Mouse (Mus musculus) heart, adult 11 months (tissue): ENCODE data around the gene Tmem202.

Experiments used
- DNase-seq: peaks from one replicate; pipeline ENCODE4 v3.0.0; 2022

The Tmem202 gene

DNA sequence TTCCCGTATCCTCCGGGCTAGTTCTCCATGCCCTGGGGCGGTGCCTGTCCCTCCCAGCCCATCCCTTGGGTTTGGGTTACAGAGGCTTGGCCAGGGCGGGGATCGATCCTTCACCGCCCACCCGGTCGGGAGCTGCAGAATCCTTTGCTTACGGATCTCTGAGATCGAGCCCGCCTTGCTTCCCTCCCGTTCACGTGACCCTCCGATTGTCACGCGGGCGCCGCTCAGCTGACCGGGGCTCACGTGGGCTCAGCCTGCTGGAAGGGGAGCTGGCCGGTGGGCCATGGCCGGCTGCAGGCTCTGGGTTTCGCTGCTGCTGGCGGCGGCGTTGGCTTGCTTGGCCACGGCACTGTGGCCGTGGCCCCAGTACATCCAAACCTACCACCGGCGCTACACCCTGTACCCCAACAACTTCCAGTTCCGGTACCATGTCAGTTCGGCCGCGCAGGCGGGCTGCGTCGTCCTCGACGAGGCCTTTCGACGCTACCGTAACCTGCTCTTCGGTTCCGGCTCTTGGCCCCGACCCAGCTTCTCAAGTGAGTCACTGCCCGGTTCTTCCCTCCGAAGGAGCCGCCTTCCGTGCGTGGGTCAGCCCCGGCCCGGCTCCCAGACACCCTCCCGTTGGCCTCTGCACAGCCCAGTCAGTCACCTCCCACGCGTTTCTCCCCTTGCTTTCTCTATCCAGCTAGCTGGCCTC is at the start of gene Tmem202, which contains the start of gene Hexa:
TSS of gene Tmem202 (minus strand) at position 407 of the 697 bp plus-strand sequence.
TSS of gene Hexa (plus strand) at position 100 of the 697 bp plus-strand sequence.
- DNase-seq = peak; percentile 99

DNA sequence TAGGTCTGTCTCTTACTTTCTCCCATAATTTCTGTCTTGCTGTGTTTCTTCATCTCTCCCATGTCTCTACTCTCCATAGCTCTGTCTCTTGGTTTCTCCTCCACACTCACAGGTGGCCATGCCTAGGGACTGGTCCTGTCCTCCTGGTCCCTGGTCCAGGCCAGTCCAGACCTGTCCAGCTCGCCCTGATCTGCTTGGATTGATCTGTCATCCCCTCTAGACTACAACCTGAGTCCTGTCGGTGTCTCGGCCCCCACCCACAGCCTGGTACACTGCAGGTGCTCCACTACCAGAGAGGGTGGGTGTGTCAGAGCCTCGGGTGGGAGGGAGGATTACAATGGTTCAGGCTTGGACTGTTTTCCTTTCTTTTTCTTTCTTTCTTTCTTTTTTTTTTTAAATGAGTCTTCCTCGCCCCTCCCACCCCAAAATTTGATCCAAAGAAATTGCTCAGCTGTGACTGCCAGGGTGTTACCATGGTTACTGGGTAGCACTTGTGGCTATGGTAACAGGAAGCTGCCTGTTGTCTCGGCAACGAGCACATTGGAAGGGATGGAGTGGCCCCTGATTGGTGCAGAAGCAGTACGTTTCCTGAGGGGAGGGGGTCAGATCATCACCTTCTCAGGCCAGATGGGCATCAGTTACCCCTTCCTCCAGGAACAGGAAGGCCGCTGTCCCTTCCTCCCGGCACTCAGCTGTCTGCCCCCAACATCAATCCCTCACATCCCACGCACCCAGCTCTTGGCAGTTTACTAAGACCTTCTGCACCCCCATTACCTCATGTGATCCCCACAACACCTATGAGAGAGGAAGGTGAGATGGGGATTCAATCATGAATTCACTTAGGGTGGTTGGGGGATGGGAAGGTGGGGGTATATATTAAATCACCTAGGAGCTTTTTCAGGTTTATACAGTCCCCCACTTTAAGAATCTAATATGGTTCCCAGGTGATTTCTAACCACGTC is 49.3 kb upstream of the Tmem202 start:
- DNase-seq = no peak

GRCm38 (mm10) chr9:59588252-59588651 is 48.6 kb upstream of the Tmem202 start:
- DNase-seq = no peak

DNA sequence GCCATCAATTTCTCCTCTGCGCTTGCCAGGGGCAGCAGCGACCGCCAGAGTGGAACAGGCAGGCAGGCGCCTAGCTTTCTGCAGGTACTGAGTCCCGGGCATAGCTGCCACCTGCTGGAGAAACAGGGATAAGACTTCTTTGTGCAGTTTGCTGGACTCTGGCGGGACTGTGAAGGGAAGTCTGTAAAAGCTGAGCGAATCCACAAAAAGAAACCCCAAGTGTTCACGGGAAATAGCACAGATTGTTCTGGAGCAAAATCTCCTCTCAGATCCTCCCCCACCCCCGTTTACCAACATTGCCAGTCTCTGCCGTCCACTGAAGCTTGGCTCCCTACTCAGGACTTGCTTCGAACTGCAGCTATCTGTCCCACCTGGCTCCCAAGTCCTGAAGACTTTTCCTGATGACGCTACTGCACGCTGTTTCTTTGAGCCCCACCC is 45.2 kb upstream of the Tmem202 start:
- DNase-seq = peak; percentile 95

DNA sequence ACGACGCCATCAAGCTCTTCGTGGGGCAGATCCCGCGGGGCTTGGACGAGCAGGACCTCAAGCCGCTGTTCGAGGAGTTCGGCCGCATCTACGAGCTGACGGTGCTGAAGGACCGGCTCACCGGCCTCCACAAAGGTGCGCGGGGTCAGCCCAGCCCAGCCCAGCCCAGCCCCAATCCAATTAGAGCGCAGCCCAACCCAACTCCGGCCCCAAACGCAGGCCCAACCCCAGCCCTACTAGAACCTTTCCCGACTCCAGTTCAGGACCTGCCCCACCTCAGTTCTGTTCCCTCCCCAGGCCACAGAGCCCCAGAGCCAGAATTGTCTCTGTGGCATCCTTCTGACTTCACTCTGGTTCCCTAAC is 38.8 kb upstream of the Tmem202 start:
- DNase-seq = no peak

GRCm38 (mm10) chr9:59577844-59578504 is 38.3 kb upstream of the Tmem202 start, which contains the start of gene Celf6:
Celf6 (plus strand) TSS chr9:59577917.
- DNase-seq = peak; percentile 98

DNA sequence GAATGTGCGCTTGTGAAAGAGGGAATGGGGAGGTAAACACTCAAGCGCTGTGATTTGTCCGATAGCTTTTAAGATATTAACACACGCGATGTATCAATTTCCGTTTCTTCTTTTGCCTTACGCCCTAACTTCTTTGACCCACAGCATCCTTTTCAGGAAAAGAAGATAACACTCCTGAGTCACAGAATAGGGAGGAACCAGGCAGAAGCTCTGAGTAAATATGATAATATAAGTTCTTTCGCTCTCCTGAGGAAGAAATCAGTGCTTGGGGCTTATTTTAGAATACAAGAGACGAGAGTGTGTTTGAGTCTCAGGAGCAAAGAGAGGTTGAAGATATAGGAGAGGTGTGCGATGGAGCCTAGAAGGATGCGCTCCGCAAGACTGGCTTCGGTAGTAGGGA is 37.8 kb upstream of the Tmem202 start:
- no peak for DNase-seq

DNA sequence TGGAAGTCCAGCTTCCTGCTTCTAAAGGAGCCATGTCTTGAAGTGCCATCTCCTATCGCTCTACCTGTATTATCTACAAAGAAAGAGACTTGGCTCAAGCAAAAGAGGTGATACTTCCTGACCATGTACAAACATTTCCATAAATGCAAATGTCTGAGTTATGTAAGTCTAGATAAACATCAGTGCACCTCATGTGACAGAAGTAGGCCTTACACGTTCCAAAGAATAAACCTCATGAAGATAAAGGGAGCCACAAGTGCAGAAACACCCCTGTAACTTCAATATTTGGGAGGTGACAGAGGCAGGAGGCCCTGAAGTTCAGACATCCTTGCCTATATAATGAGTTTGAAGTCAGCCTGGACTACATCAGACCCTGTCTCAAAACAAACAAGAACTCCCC is 32.2 kb upstream of the Tmem202 start:
- no peak for DNase-seq

- peak; percentile 95 for DNase-seq
Measured at GRCm38 (mm10) chr9:59567111-59567510, 27.5 kb upstream of the Tmem202 start.

- DNase-seq = peak; percentile 96
Measured at GRCm38 (mm10) chr9:59565600-59565999, 26.0 kb upstream of the Tmem202 start.

DNA sequence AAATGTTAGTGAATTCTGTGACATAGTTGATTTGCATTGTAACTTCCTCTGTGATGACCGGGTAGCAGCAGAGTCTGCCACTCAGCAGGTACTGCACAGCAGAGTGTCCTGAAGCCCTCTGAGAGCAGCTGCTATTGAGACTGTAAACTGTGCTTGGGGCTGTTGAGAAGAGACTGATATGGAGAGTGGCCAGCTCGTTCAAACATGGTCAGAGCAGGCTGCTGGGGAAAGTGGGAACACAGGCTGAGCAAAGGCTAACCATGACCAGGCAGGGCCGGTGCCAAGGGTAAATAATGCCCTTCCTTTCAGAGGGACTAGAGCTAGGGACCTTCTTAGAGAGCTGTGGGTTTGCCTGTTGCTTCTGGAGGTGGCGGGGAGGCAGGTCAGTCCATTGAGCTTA is 14.1 kb upstream of the Tmem202 start:
- no peak for DNase-seq

- no peak for DNase-seq
Measured at GRCm38 (mm10) chr9:59552610-59553009, 13.0 kb upstream of the Tmem202 start.

GRCm38 (mm10) chr9:59551620-59552031 is 12.0 kb upstream of the Tmem202 start:
- peak; percentile 93 for DNase-seq

GRCm38 (mm10) chr9:59551017-59551416 is 11.4 kb upstream of the Tmem202 start:
- no peak for DNase-seq

GRCm38 (mm10) chr9:59550077-59550476 is 10.4 kb upstream of the Tmem202 start:
- DNase-seq = no peak

DNA sequence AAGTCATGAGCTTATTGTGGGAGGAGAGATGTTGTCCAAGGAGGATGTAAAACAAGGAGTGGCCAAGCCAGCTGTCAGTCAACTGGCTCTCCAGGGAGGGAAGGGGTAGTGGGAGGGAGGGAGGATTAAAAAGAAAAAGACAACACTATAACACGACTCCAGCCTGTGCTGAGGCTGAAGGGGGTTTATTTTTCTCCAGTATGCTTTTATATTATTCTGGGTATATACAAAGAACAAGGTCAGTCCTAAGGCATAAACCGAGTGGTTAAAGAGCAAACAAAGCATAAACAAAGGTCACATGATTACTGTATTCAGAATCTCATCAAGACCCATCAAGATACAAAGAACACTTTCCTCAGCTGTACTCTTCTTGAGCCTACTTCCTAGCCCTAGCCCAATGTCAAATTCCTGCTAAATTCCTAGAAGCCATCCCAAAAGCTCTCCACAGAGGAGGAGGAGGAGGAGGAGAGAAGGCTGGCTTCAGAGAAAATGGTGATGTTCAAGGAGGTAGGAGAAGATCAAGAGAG is 9.4 kb upstream of the Tmem202 start:
- no peak for DNase-seq

DNA sequence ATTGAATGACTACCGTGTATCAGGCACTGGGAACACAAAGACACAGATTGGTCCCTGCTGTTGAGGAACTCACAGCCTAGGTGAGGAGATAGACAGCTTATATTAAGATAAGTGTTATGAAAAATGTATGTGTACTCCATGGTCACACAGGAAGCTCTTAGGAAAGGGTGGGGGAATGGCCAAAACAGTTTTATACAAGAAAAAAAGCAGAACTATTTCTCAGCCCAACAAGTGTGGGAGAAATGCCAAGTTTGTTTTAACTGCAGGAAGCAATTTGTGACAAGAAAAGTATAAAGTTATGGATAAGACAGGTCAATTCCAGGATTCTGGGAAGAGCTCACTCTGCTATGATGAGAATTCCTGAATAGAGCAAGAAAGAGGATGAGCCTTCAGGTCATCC is 8.2 kb upstream of the Tmem202 start:
- DNase-seq = no peak

DNA sequence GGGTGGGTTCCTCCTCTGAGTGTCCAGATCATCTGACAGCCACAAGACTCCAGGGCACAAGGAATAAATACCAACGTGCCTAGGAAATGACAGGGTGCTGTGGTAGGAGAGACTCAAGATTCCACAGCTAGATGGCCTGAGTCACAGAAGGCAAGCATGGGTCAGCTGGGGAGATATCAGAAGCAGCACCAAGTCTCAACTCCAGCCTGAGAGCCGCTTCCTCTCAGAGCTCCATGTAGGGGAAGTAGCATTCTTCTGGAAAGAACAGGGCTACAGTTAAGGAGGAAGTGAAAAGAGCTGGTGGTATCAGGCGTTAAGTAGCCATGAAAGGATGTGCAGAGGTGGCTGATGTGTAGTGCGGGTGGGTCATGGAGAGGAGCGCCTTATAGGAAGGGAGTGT is 5.1 kb upstream of the Tmem202 start:
- DNase-seq = peak; percentile 95

- no peak for DNase-seq
Measured at GRCm38 (mm10) chr9:59542766-59543324, 3.2 kb upstream of the Tmem202 start.

GRCm38 (mm10) chr9:59541617-59542016 is 2.0 kb upstream of the Tmem202 start:
- DNase-seq = no peak

DNA sequence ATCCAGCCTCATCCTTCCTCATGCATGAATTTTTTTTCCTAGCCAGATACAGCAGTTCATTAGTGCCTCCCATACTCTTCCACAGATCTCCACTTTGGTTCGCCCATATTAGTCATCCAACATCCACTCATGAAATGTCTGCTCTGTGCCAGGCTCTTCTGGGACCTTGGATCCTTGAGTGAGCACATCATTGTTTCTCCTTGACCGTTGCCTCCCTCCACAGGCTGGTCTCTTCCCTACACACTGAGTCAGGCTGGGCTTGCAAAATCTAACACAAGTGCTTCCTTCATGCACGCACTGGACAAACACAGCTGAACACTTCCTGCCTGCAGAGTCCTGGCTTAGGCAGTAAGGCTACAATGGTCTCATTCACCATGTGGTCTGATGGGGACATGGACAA is 2.0 kb downstream of the Tmem202 start:
- peak; percentile 95 for DNase-seq

GRCm38 (mm10) chr9:59533889-59534288 is 5.8 kb downstream of the Tmem202 start:
- DNase-seq = peak; percentile 98

- DNase-seq = no peak
Measured at GRCm38 (mm10) chr9:59533422-59533821, 6.2 kb downstream of the Tmem202 start.
